Mouse (Mus musculus) megakaryocyte, embryonic 14.5 days (primary cell): ENCODE measurements around the gene Olfr71. TPM values are rescaled to one million over a fixed set of nuclear protein-coding genes. Genes with fewer than 3 reads are reported as not detected.

Experiments
- H3K27me3 ChIP-seq: replicated peaks from 2 replicates; pipeline ENCODE3; 2012; ENCODE audit warnings: inconsistent platforms
- H3K36me3 ChIP-seq: replicated peaks from 2 replicates; pipeline ENCODE3; 2012; ENCODE audit warnings: low read length, inconsistent platforms, mixed read lengths
- H3K4me1 ChIP-seq: 2 replicates; pipeline ENCODE4 v1.6.1; 2012; ENCODE audit warnings: inconsistent platforms
- H3K4me3 ChIP-seq: replicated peaks from 2 replicates; pipeline ENCODE3; 2012; ENCODE audit warnings: moderate library complexity, mild to moderate bottlenecking, inconsistent platforms
- H3K9me3 ChIP-seq: 2 replicates; pipeline ENCODE4 v1.6.1; 2012; ENCODE audit warnings: inconsistent platforms
- FLI1 ChIP-seq: IDR thresholded peaks from 2 replicates; pipeline ENCODE4 v1.6.1; 2012; ENCODE audit warnings: low read length, inconsistent platforms, mixed read lengths
- GATA1 ChIP-seq: IDR thresholded peaks from 3 replicates; pipeline ENCODE4 v1.6.1; 2012; ENCODE audit warnings: mixed read lengths, low read length, inconsistent platforms, borderline replicate concordance
- polyA plus RNA-seq: library from polyadenylated mRNA; stranded (reverse); fragments of >175 nt; gene quantifications from 2 replicates; pipeline ENCODE4 v1.2.3, GENCODE M21; 2012; ENCODE audit warnings: low replicate concordance; ENCODE audit not compliant: insufficient read depth

The Olfr71 gene
- polyA plus RNA-seq = not detected in 2 replicates

DNA sequence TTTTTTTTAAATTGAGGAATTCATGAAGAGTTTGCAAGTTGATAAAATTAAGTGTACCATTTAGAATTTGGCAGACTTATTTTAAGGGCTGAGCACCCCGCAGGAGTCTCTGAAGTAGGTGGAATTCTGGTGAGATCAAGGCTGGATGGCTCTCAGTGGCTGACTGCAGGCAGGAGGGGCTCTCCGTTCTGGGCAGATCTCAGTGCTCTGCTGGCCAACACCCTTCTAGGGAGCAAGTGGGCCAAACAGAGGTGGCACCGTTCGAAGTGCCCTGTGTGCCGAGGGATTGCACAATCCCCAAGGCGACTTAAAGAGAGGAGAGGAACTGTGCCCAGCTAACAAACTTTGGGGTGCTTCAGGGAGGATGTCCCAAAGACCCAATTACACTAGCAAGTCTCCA, at the start of gene Olfr71:
Olfr71 (minus strand) TSS at position 387 of the 400 bp plus-strand sequence.
- Histone ChIP-seq H3K27me3 (peaks cover 63% of the 10 kb centered on the region), H3K4me3 (no peak within 1 kb of the TSS), H3K4me1 (no peaks in the 10 kb centered on the region; the same call in 1 of the 2 replicates), H3K9me3 (no peaks in the 10 kb centered on the region), H3K36me3 (no peaks in the 10 kb centered on the region)
- TF ChIP-seq GATA1 (no peak), FLI1 (no peak)

DNA sequence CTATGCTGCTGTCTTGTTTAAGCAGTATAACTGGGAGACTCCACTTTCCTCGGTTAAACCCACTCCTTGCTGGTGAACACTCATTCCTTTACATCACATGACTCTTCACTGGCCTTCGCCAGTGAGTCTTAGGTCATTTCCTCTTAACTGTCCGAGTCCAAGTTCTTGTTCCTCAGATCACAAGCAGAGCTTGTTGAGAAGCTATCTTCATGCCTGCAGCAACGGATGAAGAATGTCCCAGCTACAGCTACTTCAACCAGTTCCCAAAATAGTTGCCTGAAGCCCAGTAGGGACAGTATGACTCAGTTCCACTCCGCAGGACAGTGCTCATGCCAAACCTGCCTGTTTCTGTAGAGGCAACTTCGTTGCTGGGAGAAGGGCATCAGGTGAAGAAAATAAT, 47.2 kb upstream of the Olfr71 start:
- Histone ChIP-seq H3K9me3 (no peaks in the 10 kb centered on the region), H3K27me3 (peaks cover 8% of the 10 kb centered on the region), H3K4me3 (no peak overlapping the region), H3K36me3 (no peaks in the 10 kb centered on the region), H3K4me1 (peaks cover 7% of the 10 kb centered on the region)
- TF ChIP-seq FLI1 (no peak), GATA1 (no peak)

DNA sequence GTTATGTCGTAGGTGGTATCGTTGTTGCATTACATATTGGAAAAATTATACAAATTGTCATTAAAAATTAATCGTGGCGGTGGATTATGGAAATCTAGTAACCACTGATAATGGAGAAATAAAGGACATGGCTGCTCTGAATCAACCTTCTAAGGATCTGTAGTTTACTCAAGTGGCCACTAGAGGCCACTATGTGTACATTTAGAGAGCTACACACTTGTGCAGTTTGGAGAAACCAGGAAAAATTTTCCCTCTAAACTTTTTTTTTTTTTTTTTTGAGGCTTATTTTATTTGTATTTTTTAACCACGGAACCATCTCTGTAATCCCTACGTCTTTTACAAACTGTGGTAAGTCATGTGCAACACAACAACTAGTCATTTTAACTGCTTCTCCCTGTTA, 35.1 kb upstream of the Olfr71 start:
- peaks cover 3% of the 10 kb centered on the region for H3K4me1 ChIP-seq
- peaks cover 11% of the 10 kb centered on the region; the same call in 1 of the 2 replicates for H3K9me3 ChIP-seq
- H3K4me3 ChIP-seq = no peak overlapping the region
- peaks cover 1% of the 10 kb centered on the region for H3K27me3 ChIP-seq
- no peaks in the 10 kb centered on the region for H3K36me3 ChIP-seq
- TF ChIP-seq FLI1 (no peak), GATA1 (no peak)

DNA sequence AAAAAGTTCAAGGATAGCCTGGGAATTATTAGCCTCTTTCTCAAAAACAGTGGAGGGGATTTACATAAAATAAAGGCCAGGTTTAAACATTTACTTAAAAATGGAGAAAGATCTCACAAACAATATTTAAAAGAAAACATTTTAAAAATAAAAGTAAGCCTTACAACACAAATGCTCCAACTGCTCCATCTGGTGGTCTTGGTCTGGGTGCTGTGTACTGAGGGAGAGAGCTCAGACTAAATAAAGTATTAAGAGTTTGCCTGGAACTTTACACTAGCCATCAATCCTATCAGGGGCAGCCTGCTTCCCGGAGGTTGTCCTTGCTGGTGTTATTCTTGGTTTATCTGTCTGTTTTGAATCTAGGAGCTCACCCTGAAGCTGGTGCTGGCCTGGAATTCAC, 33.0 kb upstream of the Olfr71 start:
- H3K4me3 ChIP-seq = no peak overlapping the region
- H3K36me3 ChIP-seq = no peaks in the 10 kb centered on the region
- H3K9me3 ChIP-seq = no peaks in the 10 kb centered on the region
- H3K27me3 ChIP-seq = peaks cover 5% of the 10 kb centered on the region
- H3K4me1 ChIP-seq = peaks cover 3% of the 10 kb centered on the region
- TF ChIP-seq GATA1 (no peak), FLI1 (no peak)

DNA sequence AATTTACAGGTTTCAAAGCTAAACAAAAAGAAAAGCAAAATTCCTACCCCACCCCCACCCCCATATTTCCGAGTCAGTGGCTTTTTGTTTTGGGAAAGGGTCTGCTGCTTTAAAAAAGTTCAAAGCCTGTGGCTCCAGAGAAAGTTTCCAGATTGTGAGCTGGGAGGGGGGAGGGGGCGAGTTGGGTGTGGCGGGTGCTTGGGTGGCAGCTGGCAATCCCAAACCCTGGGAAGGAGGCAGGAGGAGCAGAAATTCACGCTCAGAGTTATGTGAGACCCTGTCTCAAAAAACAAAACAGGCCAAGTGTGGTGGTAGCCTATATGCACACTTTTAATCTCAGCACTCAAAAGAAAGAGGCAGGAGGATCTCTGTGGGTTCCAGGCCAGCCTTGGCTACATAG, 32.6 kb upstream of the Olfr71 start:
- no peaks in the 10 kb centered on the region for H3K9me3 ChIP-seq
- no peaks in the 10 kb centered on the region for H3K36me3 ChIP-seq
- peaks cover 3% of the 10 kb centered on the region for H3K4me1 ChIP-seq
- TF ChIP-seq FLI1 (no peak), GATA1 (no peak)
- peaks cover 10% of the 10 kb centered on the region for H3K27me3 ChIP-seq
- H3K4me3 ChIP-seq = no peak overlapping the region

DNA sequence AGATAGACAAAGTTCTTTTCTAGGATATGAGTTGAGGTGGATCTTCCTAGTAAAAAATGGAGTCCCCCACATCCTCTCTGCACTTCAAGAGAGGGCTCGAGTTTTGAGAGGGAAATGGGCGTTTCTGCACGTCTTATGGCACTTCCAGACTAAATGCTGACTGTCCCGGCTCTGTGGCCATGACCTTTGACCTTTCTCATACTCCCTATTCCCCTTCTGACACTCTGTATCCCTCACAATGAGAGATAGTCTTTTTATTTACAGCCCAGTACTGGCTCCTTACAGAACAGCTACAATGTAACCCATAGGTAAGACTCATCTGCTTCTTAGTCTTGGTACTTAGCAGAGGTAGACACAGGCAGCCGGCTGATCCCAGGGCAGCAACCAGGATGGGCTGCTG, 31.5 kb upstream of the Olfr71 start:
- Histone ChIP-seq H3K27me3 (peaks cover 18% of the 10 kb centered on the region), H3K4me1 (peaks cover 3% of the 10 kb centered on the region), H3K4me3 (no peak overlapping the region), H3K9me3 (no peaks in the 10 kb centered on the region), H3K36me3 (no peaks in the 10 kb centered on the region)
- TF ChIP-seq FLI1 (no peak), GATA1 (no peak)

DNA sequence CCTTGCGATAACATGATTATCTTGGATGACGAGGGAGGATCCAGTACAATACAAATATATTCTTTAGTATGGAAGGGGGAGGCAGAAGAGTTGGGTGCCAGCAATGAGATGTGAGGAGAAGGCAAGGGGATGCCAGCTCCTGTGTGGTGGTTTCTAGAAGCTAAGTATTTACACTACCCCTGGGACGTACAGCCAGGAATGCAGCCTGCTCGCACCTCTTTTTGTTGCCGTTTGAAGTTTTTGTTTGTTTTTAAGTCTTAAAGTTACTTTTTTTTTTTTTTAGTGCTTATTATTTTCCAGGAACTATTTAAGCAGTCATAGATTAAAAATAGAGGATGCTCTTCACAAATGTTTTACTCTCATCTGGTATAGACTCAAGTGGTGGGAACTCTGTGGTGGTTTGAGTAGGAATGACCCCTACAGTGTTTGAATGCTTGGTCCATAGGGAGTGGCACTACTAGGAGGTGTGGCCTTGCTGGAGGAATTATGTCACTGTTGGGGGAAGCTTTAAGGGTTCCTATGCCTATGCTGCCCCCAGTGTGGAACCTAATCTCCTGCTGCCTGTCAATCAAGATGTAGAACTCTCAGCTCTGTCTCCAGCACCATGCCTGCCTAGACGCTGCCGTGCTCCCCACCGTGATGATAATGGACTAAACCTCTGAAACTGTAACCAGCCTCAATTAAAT, 29.1 kb upstream of the Olfr71 start:
- no peak overlapping the region for H3K4me3 ChIP-seq
- no peaks in the 10 kb centered on the region for H3K9me3 ChIP-seq
- no peaks in the 10 kb centered on the region for H3K36me3 ChIP-seq
- TF ChIP-seq FLI1 = no peak
- no peak for TF ChIP-seq GATA1
- peaks cover 9% of the 10 kb centered on the region for H3K4me1 ChIP-seq
- H3K27me3 ChIP-seq = peaks cover 25% of the 10 kb centered on the region

DNA sequence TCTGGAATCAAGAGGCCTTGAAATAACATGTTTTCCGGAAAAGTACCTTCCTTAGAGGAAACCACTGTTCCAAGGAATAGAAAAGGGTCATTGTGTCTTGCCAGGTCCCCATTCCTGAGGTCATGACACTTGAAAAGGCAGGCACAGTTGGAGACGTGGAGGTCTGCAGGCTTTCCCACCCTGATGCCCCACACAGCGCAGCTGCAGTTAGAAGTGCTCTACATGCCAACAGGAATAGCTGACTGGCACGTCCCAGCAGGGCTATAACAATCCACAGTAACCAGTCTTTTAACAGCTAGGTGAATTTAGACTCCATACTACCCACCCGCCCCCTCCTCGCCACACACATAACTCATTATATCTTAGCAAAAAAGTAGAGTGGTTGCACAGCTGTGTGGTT, 27.1 kb upstream of the Olfr71 start:
- peaks cover 32% of the 10 kb centered on the region for H3K27me3 ChIP-seq
- TF ChIP-seq GATA1 (no peak), FLI1 (no peak)

DNA sequence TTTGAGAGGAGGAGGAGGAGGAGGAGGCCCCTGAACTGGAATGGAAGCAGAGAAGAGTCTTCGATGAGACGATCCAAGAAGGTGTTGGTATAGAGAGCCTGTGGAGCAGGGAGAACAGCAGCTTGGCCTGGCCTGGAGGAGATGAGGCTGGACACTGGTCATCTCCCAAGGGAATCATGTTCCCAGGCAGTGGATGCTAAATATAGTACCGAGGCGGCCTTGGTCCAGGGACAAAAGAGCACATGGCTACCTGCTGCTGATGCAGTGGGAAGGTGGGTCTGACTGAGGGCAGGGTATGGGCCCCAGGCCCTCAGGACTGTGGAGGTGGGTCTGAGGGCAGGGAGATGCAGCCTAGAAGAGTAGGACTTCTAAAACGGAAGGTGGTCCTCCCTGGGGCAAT, 23.1 kb upstream of the Olfr71 start:
- H3K9me3 ChIP-seq = peaks cover 11% of the 10 kb centered on the region
- no peaks in the 10 kb centered on the region for H3K36me3 ChIP-seq
- TF ChIP-seq GATA1 (no peak), FLI1 (no peak)
- peaks cover 51% of the 10 kb centered on the region for H3K27me3 ChIP-seq
- H3K4me3 ChIP-seq = no peak overlapping the region
- H3K4me1 ChIP-seq = peaks cover 58% of the 10 kb centered on the region

More for the DNA sequence above, 27.1 kb upstream of the Olfr71 start:
- Histone ChIP-seq H3K36me3 (no peaks in the 10 kb centered on the region), H3K4me1 (peaks cover 26% of the 10 kb centered on the region), H3K4me3 (no peak overlapping the region), H3K9me3 (peaks cover 3% of the 10 kb centered on the region; the same call in 1 of the 2 replicates)

DNA sequence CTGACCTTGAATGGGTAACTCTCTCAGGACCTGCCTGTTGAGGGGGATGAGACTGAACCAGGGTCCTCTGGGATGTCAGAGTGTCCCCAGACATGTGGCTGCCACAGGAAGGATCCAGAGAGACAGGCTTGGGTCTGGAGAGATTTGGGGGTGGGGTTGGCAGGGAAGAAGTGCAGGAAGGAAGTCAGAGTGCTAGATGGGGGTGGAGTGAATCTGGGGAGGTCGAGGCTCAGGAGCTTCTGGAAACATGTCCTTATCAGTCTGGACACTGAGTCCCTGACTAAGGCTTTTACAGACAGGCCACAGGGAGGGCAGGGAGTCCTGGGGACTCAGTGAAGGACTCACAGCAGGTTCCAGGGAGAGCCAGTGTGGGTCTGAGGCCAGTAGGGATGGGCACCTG, 22.1 kb upstream of the Olfr71 start:
- H3K4me3 ChIP-seq = no peak overlapping the region
- TF ChIP-seq GATA1 = no peak
- no peak for TF ChIP-seq FLI1
- peaks cover 69% of the 10 kb centered on the region for H3K4me1 ChIP-seq
- peaks cover 11% of the 10 kb centered on the region for H3K9me3 ChIP-seq
- no peaks in the 10 kb centered on the region for H3K36me3 ChIP-seq
- peaks cover 46% of the 10 kb centered on the region for H3K27me3 ChIP-seq
